Mouse (Mus musculus): ENCODE measurements at regions not wholly inside any gene's neighbourhood (a gene's known extent, or its start where the extent isn't known, plus 50 kb on each side); places are given as distances from the start of the nearest gene placed in this dataset.

- Histone ChIP-seq H3K4me3 (ENCODE audit: low read depth, low read length) (no peak overlapping the region), H3K4me1 (ENCODE audit: insufficient read depth) (no peaks in the 10 kb centered on the region), H3K4me2 (no peak overlapping the region), H3K9me3 (ENCODE audit: low read depth, low read length) (no peaks in the 10 kb centered on the region; the same call in 1 of the 2 replicates), H3K36me3 (ENCODE audit: insufficient read depth) (no peaks in the 10 kb centered on the region), H3K9ac (no peak overlapping the region), H3K27me3 (ENCODE audit: insufficient read depth, low read length) (no peaks in the 10 kb centered on the region), H3K27ac (ENCODE audit: low read depth) (no peak overlapping the region)
- 80% methylated on average over 8 of the region's 8 CpGs for WGBS
- ATAC-seq (ENCODE audit: insufficient read depth) (no peak), DNase-seq (no peak)
- no peak for TF ChIP-seq CTCF (IDR thresholded peaks at IDR 0.05; ENCODE audit: low read depth)
Observed at GRCm38 (mm10) chr5:141054991-141055390, 54.6 kb upstream of the Card11 start.

GRCm38 (mm10) chr5:141055596-141056343 is 55.4 kb upstream of the Card11 start:
- Histone ChIP-seq H3K9me3 (ENCODE audit: low read depth, low read length) (no peaks in the 10 kb centered on the region; the same call in 1 of the 2 replicates), H3K9ac (no peak overlapping the region), H3K4me3 (ENCODE audit: low read depth, low read length) (no peak overlapping the region), H3K27me3 (ENCODE audit: insufficient read depth, low read length) (no peaks in the 10 kb centered on the region), H3K4me2 (no peak overlapping the region), H3K36me3 (ENCODE audit: insufficient read depth) (no peaks in the 10 kb centered on the region), H3K4me1 (ENCODE audit: insufficient read depth) (no peaks in the 10 kb centered on the region), H3K27ac (ENCODE audit: low read depth) (no peak overlapping the region)
- DNase-seq (no peak), ATAC-seq (ENCODE audit: insufficient read depth) (no peak)
- 75% methylated on average over 10 of the region's 10 CpGs for WGBS
- TF ChIP-seq CTCF (IDR thresholded peaks at IDR 0.05; ENCODE audit: low read depth), result no peak

GRCm38 (mm10) chr5:141058141-141058540 is 57.8 kb upstream of the Card11 start:
- no peak for DNase-seq

GRCm38 (mm10) chr5:141058863-141059262 is 58.5 kb upstream of the Card11 start:
- 68% methylated on average over 1 of the region's 1 CpGs for WGBS
- H3K9me3 ChIP-seq (ENCODE audit: low read depth, low read length), result no peaks in the 10 kb centered on the region

More at GRCm38 (mm10) chr5:141058141-141058540, 57.8 kb upstream of the Card11 start:
- Histone ChIP-seq H3K4me1 (ENCODE audit: insufficient read depth) (no peaks in the 10 kb centered on the region), H3K4me2 (no peak overlapping the region), H3K9me3 (ENCODE audit: low read depth, low read length) (no peaks in the 10 kb centered on the region), H3K36me3 (ENCODE audit: insufficient read depth) (no peaks in the 10 kb centered on the region), H3K4me3 (ENCODE audit: low read depth, low read length) (no peak overlapping the region), H3K9ac (no peak overlapping the region), H3K27me3 (ENCODE audit: insufficient read depth, low read length) (no peaks in the 10 kb centered on the region), H3K27ac (ENCODE audit: low read depth) (no peak overlapping the region)
- ATAC-seq (ENCODE audit: insufficient read depth), result no peak
- TF ChIP-seq CTCF (IDR thresholded peaks at IDR 0.05; ENCODE audit: low read depth), result no peak
- WGBS, result 67% methylated on average over 7 of the region's 7 CpGs

GRCm38 (mm10) chr5:141062144-141062543 is 61.8 kb upstream of the Card11 start:
- no peak for TF ChIP-seq CTCF (IDR thresholded peaks at IDR 0.05; ENCODE audit: low read depth)
- H3K27ac ChIP-seq (ENCODE audit: low read depth), result no peak overlapping the region
- H3K4me1 ChIP-seq (ENCODE audit: insufficient read depth), result no peaks in the 10 kb centered on the region
- no peaks in the 10 kb centered on the region for H3K27me3 ChIP-seq (ENCODE audit: insufficient read depth, low read length)
- DNase-seq (no peak), ATAC-seq (ENCODE audit: insufficient read depth) (no peak)
- H3K9me3 ChIP-seq (ENCODE audit: low read depth, low read length), result no peaks in the 10 kb centered on the region
- no peak overlapping the region for H3K4me2 ChIP-seq
- H3K36me3 ChIP-seq (ENCODE audit: insufficient read depth), result no peaks in the 10 kb centered on the region
- no peak overlapping the region for H3K9ac ChIP-seq
- 39% methylated on average over 4 of the region's 4 CpGs for WGBS
- no peak overlapping the region for H3K4me3 ChIP-seq (ENCODE audit: low read depth, low read length)

More at GRCm38 (mm10) chr5:141058863-141059262, 58.5 kb upstream of the Card11 start:
- Histone ChIP-seq H3K27me3 (ENCODE audit: insufficient read depth, low read length) (no peaks in the 10 kb centered on the region), H3K36me3 (ENCODE audit: insufficient read depth) (no peaks in the 10 kb centered on the region), H3K4me2 (no peak overlapping the region), H3K4me3 (ENCODE audit: low read depth, low read length) (no peak overlapping the region), H3K4me1 (ENCODE audit: insufficient read depth) (no peaks in the 10 kb centered on the region), H3K9ac (no peak overlapping the region), H3K27ac (ENCODE audit: low read depth) (no peak overlapping the region)
- no peak for TF ChIP-seq CTCF (IDR thresholded peaks at IDR 0.05; ENCODE audit: low read depth)
- ATAC-seq (ENCODE audit: insufficient read depth) (no peak), DNase-seq (no peak)

- H3K4me3 ChIP-seq (ENCODE audit: low read depth, low read length), result no peak overlapping the region
- no peaks in the 10 kb centered on the region for H3K9me3 ChIP-seq (ENCODE audit: low read depth, low read length)
- H3K27me3 ChIP-seq (ENCODE audit: insufficient read depth, low read length), result no peaks in the 10 kb centered on the region
- H3K9ac ChIP-seq, result no peak overlapping the region
- H3K36me3 ChIP-seq (ENCODE audit: insufficient read depth), result no peaks in the 10 kb centered on the region
- no peak overlapping the region for H3K27ac ChIP-seq (ENCODE audit: low read depth)
- peak; percentile 35 for TF ChIP-seq CTCF (IDR thresholded peaks at IDR 0.05; ENCODE audit: low read depth)
- WGBS, result 80% methylated on average over 7 of the region's 7 CpGs
- no peak for ATAC-seq (ENCODE audit: insufficient read depth)
- DNase-seq, result peak; percentile 21
- no peak overlapping the region for H3K4me2 ChIP-seq
- H3K4me1 ChIP-seq (ENCODE audit: insufficient read depth), result no peaks in the 10 kb centered on the region
Observed at GRCm38 (mm10) chr5:141067561-141067960, 67.2 kb upstream of the Card11 start.

- no peak for DNase-seq
- no peaks in the 10 kb centered on the region for H3K9me3 ChIP-seq (ENCODE audit: low read depth, low read length)
- no peak for ATAC-seq (ENCODE audit: insufficient read depth)
- TF ChIP-seq CTCF (IDR thresholded peaks at IDR 0.05; ENCODE audit: low read depth), result no peak
- H3K27ac ChIP-seq (ENCODE audit: low read depth), result no peak overlapping the region
- no peak overlapping the region for H3K4me2 ChIP-seq
- H3K27me3 ChIP-seq (ENCODE audit: insufficient read depth, low read length), result no peaks in the 10 kb centered on the region
- no peak overlapping the region for H3K4me3 ChIP-seq (ENCODE audit: low read depth, low read length)
- no peaks in the 10 kb centered on the region for H3K36me3 ChIP-seq (ENCODE audit: insufficient read depth)
- H3K9ac ChIP-seq, result no peak overlapping the region
- H3K4me1 ChIP-seq (ENCODE audit: insufficient read depth), result no peaks in the 10 kb centered on the region
- 65% methylated on average over 3 of the region's 3 CpGs for WGBS
Observed at GRCm38 (mm10) chr5:141074457-141074856, 74.1 kb upstream of the Card11 start.

Measured in lung, embryonic 14.5 days (tissue).